Mouse (Mus musculus): Measurements from ENCODE around the gene Cdca3. TPM values are rescaled to one million over a fixed set of nuclear protein-coding genes. Genes with fewer than 3 reads are reported as not detected.

The Cdca3 gene
- polyA plus RNA-seq, 1 experiment from 2014 or later: 35.3 TPM

GRCm38 (mm10) chr6:124861266-124861665 lies 31.9 kb downstream of the Cdca3 start:
- Histone ChIP-seq H3K9ac (0 out of 2 replicates have a peak overlapping the region, but pooled peaks have one; percentile 84), H3K27ac (replicated peaks) (peak overlapping the region; percentile 74; the same call in 1 of the 2 replicates), H3K9me3 (no peaks in the 10 kb centered on the region), H3K4me1 (replicated peaks) (peaks cover 82% of the 10 kb centered on the region), H3K36me3 (no peaks in the 10 kb centered on the region), H3K27me3 (no peaks in the 10 kb centered on the region), H3K4me2 (peak overlapping the region; percentile 80), H3K4me3 (peak overlapping the region; percentile 83)
- no peak for ATAC-seq (ENCODE audit: low FRiP score, low read depth)
- WGBS: 76% methylated on average over 19 of the region's 19 CpGs

DNA sequence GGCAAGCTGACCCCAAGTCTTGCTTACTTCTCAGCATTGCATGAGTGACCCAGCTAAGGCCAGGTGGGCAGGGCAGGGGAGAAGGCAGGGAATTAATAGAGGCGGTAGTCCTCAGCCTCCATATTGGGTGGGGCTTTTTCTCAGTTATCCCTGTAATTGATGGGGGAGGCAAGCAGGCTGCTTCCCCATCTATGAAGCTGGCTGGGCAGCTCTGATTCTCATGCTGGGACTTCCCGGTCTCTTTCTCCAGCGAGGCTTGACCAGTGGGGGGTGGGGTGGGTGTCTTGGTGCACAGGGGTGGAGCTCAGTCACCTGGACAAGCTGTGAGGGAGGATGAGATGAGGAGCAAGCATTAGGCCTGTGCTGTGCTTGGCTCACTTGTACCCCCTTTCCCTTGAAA lies 32.5 kb downstream of the Cdca3 start:
- H3K4me1 ChIP-seq (replicated peaks): peaks cover 79% of the 10 kb centered on the region
- peak overlapping the region; percentile 80 for H3K4me2 ChIP-seq
- no peak for ATAC-seq (ENCODE audit: low FRiP score, low read depth)
- no peaks in the 10 kb centered on the region for H3K36me3 ChIP-seq
- H3K27me3 ChIP-seq: no peaks in the 10 kb centered on the region
- no peaks in the 10 kb centered on the region for H3K9me3 ChIP-seq
- peak overlapping the region; percentile 84 for H3K9ac ChIP-seq
- H3K27ac ChIP-seq (replicated peaks): peak overlapping the region; percentile 98
- WGBS: 40% methylated on average over 3 of the region's 3 CpGs
- H3K4me3 ChIP-seq: peak overlapping the region; percentile 83

DNA sequence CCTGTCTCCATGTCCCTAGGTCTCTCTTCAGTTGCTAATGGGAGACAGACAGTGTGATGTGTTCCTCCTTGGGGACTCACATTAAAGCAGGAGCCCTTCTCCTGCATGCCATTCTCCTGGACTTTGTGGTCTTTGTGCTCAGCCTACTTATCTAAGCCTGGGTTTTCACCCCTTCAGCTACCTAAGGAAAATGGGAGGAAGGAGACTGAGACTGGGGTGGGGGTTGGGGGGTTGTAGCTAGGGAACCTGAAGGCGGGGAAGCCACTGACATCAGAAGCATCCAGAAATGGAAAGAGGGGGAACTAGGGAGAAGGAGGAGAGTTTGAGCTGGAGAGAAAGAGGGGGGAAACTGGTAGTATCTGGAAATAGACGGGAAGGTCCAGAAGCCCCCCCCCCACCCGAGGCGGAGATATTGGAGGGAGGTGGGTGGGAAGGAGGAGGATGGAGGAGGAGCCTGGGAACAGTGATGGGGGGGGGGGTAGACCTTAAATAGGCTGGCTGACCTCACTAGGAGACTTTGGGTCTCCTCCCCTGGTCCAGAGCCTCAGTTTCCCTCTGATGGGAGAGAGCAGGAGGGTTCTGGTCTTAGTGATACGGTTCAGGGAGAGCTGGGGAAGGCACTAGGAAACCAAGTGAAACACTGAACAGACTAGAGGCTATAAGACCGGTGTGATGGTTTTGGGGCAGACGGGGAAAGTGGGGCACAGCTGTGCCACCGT lies 33.2 kb downstream of the Cdca3 start:
- peak overlapping the region; percentile 83 for H3K4me3 ChIP-seq
- peaks cover 79% of the 10 kb centered on the region for H3K4me1 ChIP-seq (replicated peaks)
- no peaks in the 10 kb centered on the region for H3K27me3 ChIP-seq
- H3K36me3 ChIP-seq: no peaks in the 10 kb centered on the region
- no peaks in the 10 kb centered on the region for H3K9me3 ChIP-seq
- 9% methylated on average over 8 of the region's 8 CpGs for WGBS
- H3K9ac ChIP-seq: peak overlapping the region; percentile 84
- ATAC-seq (ENCODE audit: low FRiP score, low read depth): peak; percentile 1; the same call in 1 of the 2 replicates
- H3K4me2 ChIP-seq: peak overlapping the region; percentile 80
- peak overlapping the region; percentile 98 for H3K27ac ChIP-seq (replicated peaks)

DNA sequence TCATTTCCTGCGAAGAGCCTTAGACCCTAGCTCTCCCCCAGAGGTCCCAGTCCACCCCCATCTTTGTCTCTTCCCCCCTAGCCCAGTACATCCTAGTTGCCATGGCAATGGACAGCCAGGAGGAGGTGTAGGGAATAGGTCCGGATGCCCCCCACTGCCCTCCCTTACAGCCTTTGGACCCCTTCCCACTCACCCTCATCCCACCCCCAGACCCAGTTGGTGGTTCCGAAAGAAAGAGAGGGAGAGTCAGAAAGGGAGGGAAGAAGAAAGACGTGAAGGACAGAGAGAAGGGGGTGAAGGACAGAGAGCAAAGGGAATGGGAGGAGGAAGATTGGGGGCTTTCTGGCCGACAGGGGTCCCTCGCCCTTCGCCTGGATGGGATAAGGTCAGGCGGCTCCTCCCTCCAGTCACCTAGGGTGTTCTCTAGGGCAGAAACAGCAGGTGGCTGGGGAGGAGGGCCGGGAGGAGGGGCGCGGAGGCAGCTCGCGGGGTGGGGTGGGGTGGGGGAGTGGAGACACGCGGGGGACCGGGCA lies 33.8 kb downstream of the Cdca3 start:
- H3K4me2 ChIP-seq: peak overlapping the region; percentile 80
- peak overlapping the region; percentile 98 for H3K27ac ChIP-seq (replicated peaks)
- peak overlapping the region; percentile 84 for H3K9ac ChIP-seq
- no peaks in the 10 kb centered on the region for H3K9me3 ChIP-seq
- peak overlapping the region; percentile 83 for H3K4me3 ChIP-seq
- H3K36me3 ChIP-seq: no peaks in the 10 kb centered on the region
- no peaks in the 10 kb centered on the region for H3K27me3 ChIP-seq
- 0% methylated on average over 14 of the region's 16 CpGs for WGBS
- H3K4me1 ChIP-seq (replicated peaks): peaks cover 72% of the 10 kb centered on the region
- peak; percentile 23; the same call in 1 of the 2 replicates for ATAC-seq (ENCODE audit: low FRiP score, low read depth)

- under 1% methylated on average over 37 of the region's 43 CpGs for WGBS
- Histone ChIP-seq H3K27me3 (no peaks in the 10 kb centered on the region), H3K4me3 (peak within 1 kb of the TSS; percentile 83), H3K9me3 (no peaks in the 10 kb centered on the region), H3K9ac (peak within 1 kb of the TSS; percentile 84), H3K4me1 (replicated peaks) (peaks cover 66% of the 10 kb centered on the region), H3K36me3 (no peaks in the 10 kb centered on the region), H3K4me2 (peak within 1 kb of the TSS; percentile 80), H3K27ac (replicated peaks) (peak within 1 kb of the TSS; percentile 98)
- peak; percentile 65 for ATAC-seq (ENCODE audit: low FRiP score, low read depth)
Measured at GRCm38 (mm10) chr6:124863658-124864298, 34.4 kb downstream of the Cdca3 start, which contains the start of gene Gpr162. Gpr162 (minus strand) TSS chr6:124863983.

GRCm38 (mm10) chr6:124865766-124866362 lies 36.5 kb downstream of the Cdca3 start:
- H3K4me1 ChIP-seq (replicated peaks): peaks cover 47% of the 10 kb centered on the region
- no peaks in the 10 kb centered on the region for H3K36me3 ChIP-seq
- H3K4me2 ChIP-seq: peak overlapping the region; percentile 3; the same call in 1 of the 2 replicates
- H3K9ac ChIP-seq: peak overlapping the region; percentile 32
- no peak overlapping the region for H3K4me3 ChIP-seq
- H3K27me3 ChIP-seq: no peaks in the 10 kb centered on the region
- ATAC-seq (ENCODE audit: low FRiP score, low read depth): no peak
- 47% methylated on average over 18 of the region's 18 CpGs for WGBS
- no peaks in the 10 kb centered on the region for H3K9me3 ChIP-seq
- H3K27ac ChIP-seq (replicated peaks): peak overlapping the region; percentile 98

GRCm38 (mm10) chr6:124866560-124866959 lies 37.2 kb downstream of the Cdca3 start:
- Histone ChIP-seq H3K27ac (replicated peaks) (peak overlapping the region; percentile 98; the same call in 1 of the 2 replicates), H3K27me3 (no peaks in the 10 kb centered on the region), H3K36me3 (no peaks in the 10 kb centered on the region), H3K4me3 (no peak overlapping the region), H3K9ac (no peak overlapping the region), H3K4me2 (no peak overlapping the region), H3K9me3 (no peaks in the 10 kb centered on the region), H3K4me1 (replicated peaks) (peaks cover 40% of the 10 kb centered on the region)
- WGBS: 65% methylated on average over 6 of the region's 7 CpGs
- no peak for ATAC-seq (ENCODE audit: low FRiP score, low read depth)

GRCm38 (mm10) chr6:124874348-124874747 lies 45.0 kb downstream of the Cdca3 start:
- Histone ChIP-seq H3K36me3 (no peaks in the 10 kb centered on the region), H3K27ac (replicated peaks) (no peak overlapping the region), H3K27me3 (no peaks in the 10 kb centered on the region), H3K4me1 (replicated peaks) (no peaks in the 10 kb centered on the region), H3K9ac (no peak overlapping the region), H3K4me3 (no peak overlapping the region), H3K9me3 (no peaks in the 10 kb centered on the region), H3K4me2 (no peak overlapping the region)
- WGBS: 61% methylated on average over 2 of the region's 3 CpGs
- ATAC-seq (ENCODE audit: low FRiP score, low read depth): no peak

GRCm38 (mm10) chr6:124879390-124879789 lies 50.0 kb downstream of the Cdca3 start:
- Histone ChIP-seq H3K4me3 (no peak overlapping the region), H3K4me1 (replicated peaks) (no peaks in the 10 kb centered on the region), H3K27ac (replicated peaks) (no peak overlapping the region), H3K4me2 (no peak overlapping the region), H3K36me3 (no peaks in the 10 kb centered on the region), H3K9me3 (no peaks in the 10 kb centered on the region), H3K27me3 (no peaks in the 10 kb centered on the region), H3K9ac (no peak overlapping the region)
- WGBS: 74% methylated on average over 6 of the region's 6 CpGs
- ATAC-seq (ENCODE audit: low FRiP score, low read depth): no peak

- Histone ChIP-seq H3K9ac (no peak overlapping the region), H3K4me1 (replicated peaks) (no peaks in the 10 kb centered on the region), H3K9me3 (no peaks in the 10 kb centered on the region), H3K4me2 (no peak overlapping the region), H3K4me3 (no peak overlapping the region), H3K27me3 (no peaks in the 10 kb centered on the region), H3K27ac (replicated peaks) (no peak overlapping the region), H3K36me3 (no peaks in the 10 kb centered on the region)
- no peak for ATAC-seq (ENCODE audit: low FRiP score, low read depth)
- WGBS: 93% methylated on average over 9 of the region's 9 CpGs
Measured at GRCm38 (mm10) chr6:124881821-124882220, 52.5 kb downstream of the Cdca3 start.

Measured in hindbrain, embryonic 15.5 days (tissue).